Mouse (Mus musculus) splenic B cell, adult 2 months (primary cell): ENCODE measurements around the gene Rapgef2.

Source experiments
- DNase-seq: peaks from one replicate; pipeline ENCODE4 v3.0.0-alpha.2; 2011; ENCODE audit warnings: low read depth, low spot score
- H3K27me3 ChIP-seq: 2 replicates; pipeline ENCODE4 v1.6.1; 2012; ENCODE audit warnings: mild to moderate bottlenecking, low read length, moderate library complexity, mixed read lengths; ENCODE audit not compliant: control insufficient read depth, poor library complexity, insufficient read depth, severe bottlenecking
- H3K36me3 ChIP-seq: 2 replicates; pipeline ENCODE4 v1.6.1; 2012; ENCODE audit warnings: mild to moderate bottlenecking, low read length, moderate library complexity, mixed read lengths; ENCODE audit not compliant: control insufficient read depth, poor library complexity, insufficient read depth, severe bottlenecking

Gene Rapgef2

GRCm38 (mm10) chr3:79261816-79262316, 24.5 kb downstream of the Rapgef2 start:
- Histone ChIP-seq H3K27me3 (no peaks in the 10 kb centered on the region), H3K36me3 (no peaks in the 10 kb centered on the region)
- no peak for DNase-seq

GRCm38 (mm10) chr3:79254023-79254422, 32.3 kb downstream of the Rapgef2 start:
- H3K36me3 ChIP-seq, result no peaks in the 10 kb centered on the region
- no peaks in the 10 kb centered on the region for H3K27me3 ChIP-seq
- no peak for DNase-seq

GRCm38 (mm10) chr3:79253416-79253815, 32.9 kb downstream of the Rapgef2 start:
- DNase-seq, result peak; percentile 60
- Histone ChIP-seq H3K27me3 (no peaks in the 10 kb centered on the region), H3K36me3 (no peaks in the 10 kb centered on the region)

- peak; percentile 15 for DNase-seq
- Histone ChIP-seq H3K36me3 (no peaks in the 10 kb centered on the region), H3K27me3 (no peaks in the 10 kb centered on the region)
These were observed 33.4 kb downstream of the Rapgef2 start for GRCm38 (mm10) chr3:79252921-79253394.

- Histone ChIP-seq H3K36me3 (no peaks in the 10 kb centered on the region), H3K27me3 (no peaks in the 10 kb centered on the region)
- no peak for DNase-seq
These were observed 36.4 kb downstream of the Rapgef2 start for GRCm38 (mm10) chr3:79249955-79250354.

- no peak for DNase-seq
- H3K36me3 ChIP-seq, result no peaks in the 10 kb centered on the region
- no peaks in the 10 kb centered on the region for H3K27me3 ChIP-seq
These were observed 37.6 kb downstream of the Rapgef2 start for GRCm38 (mm10) chr3:79248659-79249235.

GRCm38 (mm10) chr3:79248208-79248607, 38.1 kb downstream of the Rapgef2 start:
- no peaks in the 10 kb centered on the region for H3K27me3 ChIP-seq
- H3K36me3 ChIP-seq, result no peaks in the 10 kb centered on the region
- DNase-seq, result no peak

- H3K36me3 ChIP-seq, result no peaks in the 10 kb centered on the region
These were observed 42.0 kb downstream of the Rapgef2 start for GRCm38 (mm10) chr3:79244347-79244746.

GRCm38 (mm10) chr3:79242922-79243705, 43.2 kb downstream of the Rapgef2 start:
- no peak for DNase-seq
- Histone ChIP-seq H3K36me3 (no peaks in the 10 kb centered on the region), H3K27me3 (no peaks in the 10 kb centered on the region)

More at GRCm38 (mm10) chr3:79244347-79244746, 42.0 kb downstream of the Rapgef2 start:
- no peaks in the 10 kb centered on the region for H3K27me3 ChIP-seq
- DNase-seq, result no peak

GRCm38 (mm10) chr3:79242298-79242697, 44.0 kb downstream of the Rapgef2 start:
- H3K27me3 ChIP-seq, result no peaks in the 10 kb centered on the region
- no peaks in the 10 kb centered on the region for H3K36me3 ChIP-seq
- no peak for DNase-seq

GRCm38 (mm10) chr3:79239066-79239462, 47.3 kb downstream of the Rapgef2 start:
- no peaks in the 10 kb centered on the region for H3K36me3 ChIP-seq
- no peaks in the 10 kb centered on the region for H3K27me3 ChIP-seq
- DNase-seq, result peak; percentile 67

- no peaks in the 10 kb centered on the region for H3K27me3 ChIP-seq
- no peaks in the 10 kb centered on the region for H3K36me3 ChIP-seq
- no peak for DNase-seq
These were observed 47.8 kb downstream of the Rapgef2 start for GRCm38 (mm10) chr3:79238456-79239065.

- Histone ChIP-seq H3K36me3 (no peaks in the 10 kb centered on the region), H3K27me3 (no peaks in the 10 kb centered on the region)
- DNase-seq, result peak; percentile 89
These were observed 48.5 kb downstream of the Rapgef2 start for GRCm38 (mm10) chr3:79237619-79238342.

- Histone ChIP-seq H3K36me3 (no peaks in the 10 kb centered on the region), H3K27me3 (no peaks in the 10 kb centered on the region)
- DNase-seq, result no peak
These were observed 51.8 kb downstream of the Rapgef2 start for GRCm38 (mm10) chr3:79234485-79234884.
